19 mouse cellular contexts compared by ENCODE assay signal in the genomic region with DNA sequence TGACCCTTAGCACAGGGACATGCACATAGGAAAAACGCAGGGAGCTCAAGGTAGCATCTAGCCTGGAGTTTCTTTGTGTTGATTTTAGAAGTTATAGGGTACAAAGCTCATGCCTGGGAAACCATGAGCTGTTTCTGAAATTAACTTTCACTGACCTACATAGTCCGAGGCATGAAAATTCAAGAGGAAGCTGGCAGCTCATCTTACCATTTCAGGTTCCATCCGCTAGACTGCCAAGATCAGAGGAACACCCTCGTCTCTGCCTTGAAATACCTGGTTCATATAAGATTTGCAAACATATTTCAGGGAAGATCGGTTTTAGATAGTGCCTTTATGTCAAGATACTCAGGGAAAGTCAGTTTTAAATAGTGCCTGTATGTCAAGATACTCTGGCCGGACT.
DNase-seq lines count a peak whose midpoint lies in the region; ATAC-seq lines count a peak whose summit lies in the region.
"Had no signal": no experiment of that assay in that cellular context is flagged by ENCODE, and none has a peak within 500 bp of the region (broad histone marks: within the 10 kb centered on the region; RNA-seq: fewer than 3 reads in every experiment).

No protein-coding gene starts in this region.

- H3K27ac ChIP-seq in heart, embryonic 13.5 days (replicated peaks) = peak overlapping the region; percentile 32; the same call in 1 of the 2 replicates
- H3K27ac ChIP-seq: embryonic facial prominence, embryonic 12.5 days; forebrain, embryonic 15.5 days; hindbrain, embryonic 14.5 days; intestine, embryonic 15.5 days had no signal

- H3K4me3 ChIP-seq in heart, embryonic 13.5 days = no peak overlapping the region
- H3K4me3 ChIP-seq: embryonic facial prominence, embryonic 12.5 days; forebrain, embryonic 15.5 days; intestine, embryonic 15.5 days had no signal

- H3K4me1 ChIP-seq in heart, embryonic 13.5 days = peaks cover 24% of the 10 kb centered on the region
- H3K4me1 ChIP-seq: intestine, embryonic 15.5 days had no signal

- no peaks in the 10 kb centered on the region for H3K9me3 ChIP-seq in heart, embryonic 13.5 days
- H3K9me3 ChIP-seq: embryonic facial prominence, embryonic 12.5 days; forebrain, embryonic 15.5 days; intestine, embryonic 15.5 days had no signal

- WGBS in heart, embryonic 13.5 days = 78% methylated on average over 6 of the region's 6 CpGs

- H3K4me2 ChIP-seq in heart, embryonic 13.5 days = no peak overlapping the region
- H3K4me2 ChIP-seq: embryonic facial prominence, embryonic 12.5 days; forebrain, embryonic 15.5 days; hindbrain, embryonic 14.5 days; intestine, embryonic 15.5 days had no signal

- no peaks in the 10 kb centered on the region for H3K36me3 ChIP-seq in heart, embryonic 13.5 days
- H3K36me3 ChIP-seq: embryonic facial prominence, embryonic 12.5 days; forebrain, embryonic 15.5 days; intestine, embryonic 15.5 days had no signal

- H3K27me3 ChIP-seq in heart, embryonic 13.5 days (replicated peaks) = no peaks in the 10 kb centered on the region
- H3K27me3 ChIP-seq: CH12.LX; embryonic facial prominence, embryonic 12.5 days; forebrain, embryonic 15.5 days; intestine, embryonic 15.5 days; Patski had no signal

- ATAC-seq in frontal cortex, adult (ENCODE audit: low TSS enrichment) = peak; percentile 92
- ATAC-seq in heart, embryonic 13.5 days (ENCODE audit: extremely low read depth, insufficient number of reproducible peaks, low FRiP score, low TSS enrichment) = no peak
- ATAC-seq: activated CD4-positive, CD25-positive, alpha-beta regulatory T cell, adult 4 months; forebrain, embryonic 15.5 days; intestine, embryonic 15.5 days; Patski had no signal

- DNase-seq in frontal cortex, postnatal 10 days (ENCODE audit: low spot score in 2 of 2) = no peak
- no peak for DNase-seq in heart, postnatal 4 days
- DNase-seq in brain, adult 2 months (ENCODE audit: low read depth, low spot score) = peak; percentile 81
- peak; percentile 34 for DNase-seq in telencephalon, adult 2 months (ENCODE audit: low read depth, low spot score)
- no peak for DNase-seq in urinary bladder, postnatal 25 days (ENCODE audit: low spot score)
- DNase-seq: adrenal gland, postnatal 14 days; cerebellum, adult 18-20 months; cerebellum, postnatal 14 days; gastrocnemius, postnatal 14 days; heart, postnatal 10 days had no signal

- no peak overlapping the region for H3K9ac ChIP-seq in heart, embryonic 13.5 days
- H3K9ac ChIP-seq: embryonic facial prominence, embryonic 12.5 days; forebrain, embryonic 15.5 days; hindbrain, embryonic 14.5 days; intestine, embryonic 15.5 days had no signal

Comparison
In these comparisons a context has a peak if more than half of its experiments do, and no peak if none do; other contexts are left out.
1. DNase-seq: peak in brain, adult 2 months (single experiment) and telencephalon, adult 2 months (single experiment); none in frontal cortex, postnatal 10 days (0 of 2), heart, postnatal 4 days (single experiment) and urinary bladder, postnatal 25 days (single experiment).